Mouse (Mus musculus): ENCODE measurements around the gene Cd151.

Cd151 gene

DNA sequence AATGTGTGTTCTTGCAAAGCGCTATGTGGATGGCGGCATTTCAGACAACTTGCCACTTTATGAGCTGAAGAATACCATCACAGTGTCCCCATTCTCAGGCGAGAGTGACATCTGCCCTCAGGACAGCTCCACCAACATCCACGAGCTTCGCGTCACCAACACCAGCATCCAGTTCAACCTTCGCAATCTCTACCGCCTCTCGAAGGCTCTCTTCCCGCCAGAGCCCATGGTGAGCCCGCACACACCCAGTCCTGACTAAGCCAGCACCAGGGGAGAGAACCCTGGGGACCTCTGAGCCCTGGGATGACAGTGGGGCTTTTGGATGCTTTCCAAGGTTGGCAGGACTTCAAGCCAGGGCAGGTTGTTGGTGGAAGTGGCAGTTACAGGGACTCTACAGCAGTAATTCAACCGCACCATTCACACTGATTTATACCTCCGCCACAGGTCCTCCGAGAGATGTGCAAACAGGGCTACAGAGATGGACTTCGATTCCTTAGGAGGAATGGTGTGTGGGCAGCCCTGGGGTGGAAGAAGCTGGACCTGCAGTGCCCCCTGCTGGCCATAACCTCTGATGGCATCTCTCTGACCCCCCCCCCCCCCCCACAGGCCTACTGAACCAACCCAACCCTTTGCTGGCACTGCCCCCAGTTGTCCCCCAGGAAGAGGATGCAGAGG is 9.1 kb upstream of the Cd151 start:
- DNase-seq (ENCODE audit: low read depth, low spot score) = no peak

- no peak for DNase-seq (ENCODE audit: low read depth, low spot score)
Observed at GRCm38 (mm10) chr7:141458661-141459060, 8.5 kb upstream of the Cd151 start.

GRCm38 (mm10) chr7:141459301-141459711 is 7.9 kb upstream of the Cd151 start:
- no peak for DNase-seq (ENCODE audit: low read depth, low spot score)

- DNase-seq (ENCODE audit: low read depth, low spot score) = no peak
Observed at GRCm38 (mm10) chr7:141460001-141460390, 7.2 kb upstream of the Cd151 start.

GRCm38 (mm10) chr7:141460391-141461113 is 6.6 kb upstream of the Cd151 start, which contains the start of gene Cracr2b:
TSS of gene Cracr2b (plus strand) at chr7:141461094.
- DNase-seq (ENCODE audit: low read depth, low spot score) = no peak

DNA sequence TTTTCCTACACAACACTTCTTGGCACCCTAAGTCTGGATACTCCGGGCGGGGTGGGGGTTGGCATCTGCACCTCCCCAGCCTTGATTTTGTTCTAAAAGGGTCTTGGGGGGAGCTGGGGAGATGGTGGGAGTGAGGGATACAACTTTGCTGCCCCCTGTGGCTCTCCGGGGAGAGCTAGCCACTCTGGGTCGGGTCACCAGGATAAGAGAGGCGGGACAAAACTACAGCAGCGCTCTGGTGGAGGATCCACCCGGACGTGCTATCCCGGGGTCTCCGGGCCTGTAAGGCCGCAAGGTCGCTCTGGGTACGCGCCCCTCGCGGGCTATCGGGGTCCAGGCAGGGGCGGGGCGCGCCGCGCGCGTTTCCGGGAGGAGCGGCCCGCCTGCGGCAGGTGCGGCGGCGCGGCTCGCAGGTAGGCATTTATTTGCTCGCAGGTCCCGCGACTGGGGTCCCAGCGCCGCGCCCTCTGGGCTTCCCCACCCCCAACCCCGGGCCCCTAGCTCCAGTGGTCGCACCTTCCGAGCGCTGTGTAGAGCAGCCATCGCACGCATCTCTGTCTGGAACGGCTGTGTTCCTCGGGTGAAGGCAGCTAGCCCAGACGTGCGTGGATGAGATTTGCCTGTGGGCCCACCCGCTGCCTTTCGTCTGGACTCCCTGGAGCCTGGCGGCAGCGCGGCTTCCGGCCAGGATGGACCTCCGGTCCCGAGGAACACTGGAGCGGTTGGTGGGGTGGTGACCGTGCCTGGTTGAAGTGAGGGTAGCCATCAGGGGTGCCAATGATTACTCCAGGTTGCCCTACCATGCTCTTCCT is 5.5 kb upstream of the Cd151 start:
- DNase-seq (ENCODE audit: low read depth, low spot score) = no peak

DNA sequence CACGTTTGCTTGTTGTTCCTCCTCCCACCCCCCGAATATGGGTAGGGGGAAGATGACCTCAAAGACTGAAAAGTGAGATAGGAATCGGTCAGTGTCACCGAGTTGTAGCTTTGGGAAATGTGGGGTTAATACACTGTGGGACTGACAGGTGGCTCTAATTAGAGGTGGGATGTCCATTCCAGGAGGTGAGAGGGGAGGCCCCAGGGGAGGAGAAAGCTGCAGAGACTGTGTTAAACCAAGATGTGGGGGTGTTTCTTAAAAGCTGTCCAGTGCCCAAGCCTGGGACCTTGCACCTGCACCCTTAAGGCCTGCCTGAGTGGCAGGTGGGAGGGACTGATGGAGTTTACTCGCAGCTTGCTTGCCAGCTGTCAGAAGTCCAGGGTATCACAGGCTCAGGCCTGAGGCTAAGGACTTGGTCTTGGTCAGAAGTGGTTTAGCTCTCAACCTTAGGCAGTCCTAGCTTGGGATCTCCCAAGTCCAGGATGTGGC is 4.8 kb upstream of the Cd151 start:
- DNase-seq (ENCODE audit: low read depth, low spot score) = no peak

- DNase-seq (ENCODE audit: low read depth, low spot score) = no peak
Observed at GRCm38 (mm10) chr7:141463824-141464602, 3.2 kb upstream of the Cd151 start.

DNA sequence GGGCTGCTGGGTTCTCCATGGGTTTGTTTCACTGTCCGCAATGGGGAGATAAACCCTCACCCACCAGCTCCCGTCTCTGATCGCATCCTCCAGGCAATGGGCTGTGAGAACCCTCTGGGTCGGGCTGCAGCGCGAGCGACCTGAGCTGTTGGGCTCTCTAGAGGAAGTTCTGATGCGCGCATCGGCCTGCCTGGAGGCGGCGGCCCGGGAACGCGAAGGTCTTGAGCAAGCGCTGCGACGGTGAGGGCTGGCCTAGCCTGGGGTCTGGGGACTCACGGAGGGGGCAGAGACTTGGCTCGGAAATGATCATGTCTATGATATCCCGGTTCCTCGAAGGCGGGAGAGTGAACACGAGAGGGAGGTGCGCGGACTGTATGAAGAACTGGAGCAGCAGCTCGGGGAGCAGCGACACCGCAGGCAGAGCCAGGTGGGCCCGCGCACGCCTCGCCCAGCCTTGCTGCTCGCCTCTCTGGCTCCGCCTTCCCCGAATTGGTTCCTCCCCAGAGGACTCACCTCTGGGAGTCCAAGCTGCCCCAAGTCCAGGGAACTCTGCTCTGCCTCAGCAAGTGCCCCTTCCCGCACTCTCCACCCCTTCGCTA is 2.5 kb upstream of the Cd151 start:
- DNase-seq (ENCODE audit: low read depth, low spot score) = no peak

GRCm38 (mm10) chr7:141465388-141466044 is 1.7 kb upstream of the Cd151 start:
- no peak for DNase-seq (ENCODE audit: low read depth, low spot score)

GRCm38 (mm10) chr7:141466045-141466394 is 1.2 kb upstream of the Cd151 start:
- DNase-seq (ENCODE audit: low read depth, low spot score) = no peak

GRCm38 (mm10) chr7:141466607-141467148 is 514 bp upstream of the Cd151 start:
- no peak for DNase-seq (ENCODE audit: low read depth, low spot score)

DNA sequence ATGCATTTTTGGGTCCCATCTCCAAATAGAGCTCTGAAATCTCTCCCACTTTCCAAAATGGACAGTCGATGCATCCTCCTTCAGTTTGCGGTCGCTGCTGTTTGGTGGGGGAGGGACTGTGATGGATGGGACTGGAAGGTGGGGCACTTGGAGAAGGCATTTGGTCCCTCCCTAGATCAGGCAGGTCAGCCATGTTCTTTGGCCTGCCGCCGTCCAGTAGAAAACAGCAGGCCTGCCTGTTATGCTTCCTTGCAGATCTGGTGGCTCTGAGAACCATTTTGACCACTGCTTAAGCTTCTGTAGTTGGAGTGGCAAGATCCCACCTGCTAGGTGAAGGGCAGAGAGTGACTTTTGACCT is 951 bp downstream of the Cd151 start:
- no peak for DNase-seq (ENCODE audit: low read depth, low spot score)

DNA sequence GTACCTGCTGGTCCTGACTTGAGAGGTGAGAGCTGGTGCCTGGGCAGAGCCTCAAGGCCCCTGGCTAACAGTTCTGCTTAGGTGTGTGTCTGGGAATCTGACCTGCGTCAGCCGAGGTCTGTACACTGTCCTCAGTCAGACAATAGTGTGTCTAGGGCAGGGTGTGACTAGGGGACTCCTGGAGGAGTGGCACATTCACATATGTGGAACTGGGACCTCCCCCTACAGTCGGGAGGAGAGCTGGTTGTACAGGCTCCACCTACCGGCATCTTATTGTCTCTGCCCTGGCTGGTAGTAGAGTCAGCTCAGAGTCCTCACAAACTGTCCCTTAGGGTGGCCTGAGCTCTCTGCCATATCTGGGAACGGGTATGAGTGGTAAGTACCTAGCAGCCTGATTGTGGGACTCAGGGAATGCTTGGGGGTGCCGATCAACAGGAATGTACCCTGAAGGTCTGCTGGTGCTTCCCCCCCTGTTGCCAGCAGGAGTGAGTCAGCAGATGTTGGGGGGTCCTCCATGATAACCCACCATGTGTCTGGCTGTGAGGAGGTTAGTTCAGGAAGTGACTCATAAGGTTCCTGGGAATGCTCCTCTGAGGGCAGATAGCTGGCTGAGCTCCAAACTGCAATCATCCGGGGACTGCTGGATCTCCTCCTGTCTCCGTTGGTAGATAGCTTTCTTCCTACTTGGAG is 1.5 kb downstream of the Cd151 start:
- DNase-seq (ENCODE audit: low read depth, low spot score) = no peak

GRCm38 (mm10) chr7:141469352-141469751 is 2.2 kb downstream of the Cd151 start:
- no peak for DNase-seq (ENCODE audit: low read depth, low spot score)

DNA sequence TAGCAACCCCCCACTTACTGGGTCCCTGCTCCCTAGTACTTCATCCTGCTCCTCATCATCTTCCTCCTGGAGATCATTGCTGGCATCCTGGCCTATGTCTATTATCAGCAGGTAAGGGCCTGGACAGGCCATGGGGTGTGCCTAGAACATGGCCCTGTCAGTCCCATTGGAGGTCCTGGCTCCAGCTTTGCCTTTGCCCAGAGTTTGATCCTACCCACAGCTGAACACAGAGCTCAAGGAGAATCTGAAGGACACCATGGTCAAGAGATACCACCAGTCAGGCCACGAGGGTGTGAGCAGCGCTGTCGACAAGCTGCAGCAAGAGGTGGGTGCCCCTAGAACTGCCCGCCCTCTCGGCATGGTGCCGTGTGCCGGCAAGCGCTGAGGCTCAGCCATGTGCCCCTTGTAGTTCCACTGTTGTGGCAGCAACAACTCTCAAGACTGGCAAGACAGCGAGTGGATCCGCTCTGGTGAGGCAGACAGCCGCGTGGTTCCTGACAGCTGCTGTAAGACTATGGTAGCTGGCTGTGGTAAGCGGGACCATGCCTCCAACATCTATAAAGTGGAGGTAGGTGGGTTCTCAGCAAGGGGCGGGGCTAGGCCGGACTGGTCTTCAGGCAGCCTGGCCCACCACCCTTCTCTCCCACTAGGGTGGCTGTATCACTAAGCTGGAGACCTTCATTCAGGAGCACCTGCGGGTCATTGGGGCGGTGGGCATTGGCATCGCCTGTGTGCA is 2.9 kb downstream of the Cd151 start:
- DNase-seq (ENCODE audit: low read depth, low spot score) = no peak

DNA sequence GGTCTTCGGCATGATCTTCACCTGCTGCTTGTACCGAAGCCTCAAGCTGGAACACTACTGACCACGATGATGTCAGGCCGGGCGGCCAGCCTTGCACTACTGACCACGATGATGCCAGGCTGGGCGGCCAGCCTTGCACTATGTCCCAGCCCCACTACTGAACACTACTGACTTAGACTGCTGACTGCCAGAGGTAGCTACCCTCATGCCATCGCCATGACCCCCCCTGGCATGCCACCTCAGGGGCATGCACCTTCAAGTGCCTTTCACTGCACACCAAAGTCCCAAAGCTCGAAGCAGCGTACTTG is 3.4 kb downstream of the Cd151 start:
- DNase-seq (ENCODE audit: low read depth, low spot score) = no peak

GRCm38 (mm10) chr7:141471236-141471635 is 4.0 kb downstream of the Cd151 start:
- no peak for DNase-seq (ENCODE audit: low read depth, low spot score)

- DNase-seq (ENCODE audit: low read depth, low spot score) = no peak
Observed at GRCm38 (mm10) chr7:141472226-141472625, 5.0 kb downstream of the Cd151 start.
